Comparison of ENCODE assay signal across 8 mouse cellular contexts in genomic region chr8:104591856-104592255, GRCm38 (mm10). TPM values are rescaled to one million over a fixed set of nuclear protein-coding genes. Genes with fewer than 3 reads are reported as not detected.
DNase-seq lines count a peak whose midpoint lies in the region; ATAC-seq and TF ChIP-seq lines count a peak whose summit lies in the region.

No protein-coding gene starts in this region.

- peak overlapping the region; percentile 80 for H3K4me3 ChIP-seq in layer of hippocampus, adult 2 months
- H3K4me3 ChIP-seq in embryonic facial prominence, embryonic 13.5 days = peak overlapping the region; percentile 67
- peak overlapping the region; percentile 69 for H3K4me3 ChIP-seq in intestine, postnatal 0 days (ENCODE audit: low read depth, low read length)
- H3K4me3 ChIP-seq in neural tube, embryonic 12.5 days = peak overlapping the region; percentile 66

- intact Hi-C loops in left cerebral cortex, postnatal 36 days (cut with DNase I) = no loop called here

- no peaks in the 10 kb centered on the region for H3K9me3 ChIP-seq in embryonic facial prominence, embryonic 13.5 days
- no peaks in the 10 kb centered on the region for H3K9me3 ChIP-seq in intestine, postnatal 0 days (ENCODE audit: control insufficient read depth)
- H3K9me3 ChIP-seq in neural tube, embryonic 12.5 days = no peaks in the 10 kb centered on the region

- peak overlapping the region; percentile 94 for H3K27ac ChIP-seq in layer of hippocampus, adult 2 months
- peak overlapping the region; percentile 89 for H3K27ac ChIP-seq in embryonic facial prominence, embryonic 13.5 days
- H3K27ac ChIP-seq in intestine, postnatal 0 days (ENCODE audit: low read depth, low read length) = peak overlapping the region; percentile 81
- H3K27ac ChIP-seq in neural tube, embryonic 12.5 days = no peak overlapping the region

- TF ChIP-seq CTCF in layer of hippocampus, adult 2 months (conservative IDR thresholded peaks at IDR 0.05) = no peak
- no peak for TF ChIP-seq CTCF in intestine, postnatal 0 days (IDR thresholded peaks at IDR 0.05; ENCODE audit: low read depth)

- no peak for DNase-seq in layer of hippocampus, adult 2 months (ENCODE audit: low spot score in 2 of 2)
- no peak for DNase-seq in layer of hippocampus, adult 9-10 months (ENCODE audit: low spot score)
- DNase-seq in cerebellum, adult 18-20 months = no peak
- no peak for DNase-seq in left cerebral cortex, postnatal 36 days (ENCODE audit: low spot score in 2 of 2)

- 2% methylated on average over 9 of the region's 9 CpGs for WGBS in embryonic facial prominence, embryonic 13.5 days
- WGBS in intestine, postnatal 0 days = 1% methylated on average over 9 of the region's 9 CpGs
- 2% methylated on average over 9 of the region's 9 CpGs for WGBS in neural tube, embryonic 12.5 days

- peaks cover 11% of the 10 kb centered on the region for H3K4me1 ChIP-seq in embryonic facial prominence, embryonic 13.5 days
- no peaks in the 10 kb centered on the region; the same call in 1 of the 2 replicates for H3K4me1 ChIP-seq in intestine, postnatal 0 days (replicated peaks; ENCODE audit: control insufficient read depth, insufficient read depth, low read length)
- H3K4me1 ChIP-seq in neural tube, embryonic 12.5 days = peaks cover 11% of the 10 kb centered on the region; the same call in 1 of the 2 replicates

- peak overlapping the region; percentile 89 for H3K4me2 ChIP-seq in embryonic facial prominence, embryonic 13.5 days
- peak overlapping the region; percentile 80 for H3K4me2 ChIP-seq in intestine, postnatal 0 days (replicated peaks; ENCODE audit: low read depth)
- H3K4me2 ChIP-seq in neural tube, embryonic 12.5 days (replicated peaks) = peak overlapping the region; percentile 82

- no peaks in the 10 kb centered on the region for H3K27me3 ChIP-seq in embryonic facial prominence, embryonic 13.5 days
- no peaks in the 10 kb centered on the region for H3K27me3 ChIP-seq in intestine, postnatal 0 days (replicated peaks; ENCODE audit: control insufficient read depth, insufficient read depth, low read length)
- no peaks in the 10 kb centered on the region for H3K27me3 ChIP-seq in neural tube, embryonic 12.5 days (replicated peaks)

- ATAC-seq in embryonic facial prominence, embryonic 13.5 days (ENCODE audit: insufficient number of reproducible peaks, insufficient read depth, low FRiP score, low TSS enrichment, low read depth) = no peak
- ATAC-seq in intestine, postnatal 0 days = no peak
- ATAC-seq in neural tube, embryonic 12.5 days (ENCODE audit: low FRiP score, low read depth) = peak; percentile 15
- no peak for ATAC-seq in CD4-positive, CD25-positive, alpha-beta regulatory T cell, adult 4 months

- H3K36me3 ChIP-seq in embryonic facial prominence, embryonic 13.5 days = peaks cover 32% of the 10 kb centered on the region
- H3K36me3 ChIP-seq in intestine, postnatal 0 days (ENCODE audit: control insufficient read depth, insufficient read depth) = peaks cover 29% of the 10 kb centered on the region
- H3K36me3 ChIP-seq in neural tube, embryonic 12.5 days = peaks cover 32% of the 10 kb centered on the region

- peak overlapping the region; percentile 81 for H3K9ac ChIP-seq in embryonic facial prominence, embryonic 13.5 days
- H3K9ac ChIP-seq in intestine, postnatal 0 days (ENCODE audit: low read depth, low read length) = peak overlapping the region; percentile 40
- H3K9ac ChIP-seq in neural tube, embryonic 12.5 days = peak overlapping the region; percentile 65

RNA-seq across cellular contexts. Expression of gene Pdp2, which starts 0.6 kb away (rescaled TPM):
- 1 to 10 TPM; 8.7 to 9.1 TPM for total RNA-seq in layer of hippocampus, adult 2 months (2021)
- 11.0 and 11.7 TPM in 2 replicates for polyA plus RNA-seq in embryonic facial prominence, embryonic 13.5 days (2015; fragmentation: Nextera tagmentation; extraction: Ambion mirVana)
- 12.2 and 15.2 TPM in 2 replicates for polyA plus RNA-seq in intestine, postnatal 0 days (2015; fragmentation: Nextera tagmentation; extraction: Ambion mirVana)
- 17.2 and 17.5 TPM in 2 replicates for polyA plus RNA-seq in neural tube, embryonic 12.5 days (2016; fragmentation: Nextera tagmentation; extraction: Ambion mirVana)
- polyA plus RNA-seq in CD4-positive, CD25-positive, alpha-beta regulatory T cell, adult 4 months (2017; shearing (Covaris generic)) = 10 to 100 TPM; 21.4 to 28.3 TPM
- total RNA-seq in left cerebral cortex, postnatal 36 days (2021) = 1 to 10 TPM; 8.1 to 9.0 TPM

RNA-seq across cellular contexts. Expression of gene Cdh16, which starts 32.3 kb away (rescaled TPM):
- total RNA-seq in layer of hippocampus, adult 2 months (2021) = not detected
- not detected in 2 replicates for polyA plus RNA-seq in embryonic facial prominence, embryonic 13.5 days (2015; fragmentation: Nextera tagmentation; extraction: Ambion mirVana)
- polyA plus RNA-seq in intestine, postnatal 0 days (2015; fragmentation: Nextera tagmentation; extraction: Ambion mirVana) = not detected in 2 replicates
- polyA plus RNA-seq in neural tube, embryonic 12.5 days (2016; fragmentation: Nextera tagmentation; extraction: Ambion mirVana) = not detected in 2 replicates
- not detected for polyA plus RNA-seq in CD4-positive, CD25-positive, alpha-beta regulatory T cell, adult 4 months (2017; shearing (Covaris generic))
- total RNA-seq in left cerebral cortex, postnatal 36 days (2021) = not detected

RNA-seq across cellular contexts. Expression of gene Rrad, which starts 39.3 kb away (rescaled TPM):
- 1 to 10 TPM; 2.0 to 2.1 TPM for total RNA-seq in layer of hippocampus, adult 2 months (2021)
- 3.4 and 6.1 TPM in 2 replicates for polyA plus RNA-seq in embryonic facial prominence, embryonic 13.5 days (2015; fragmentation: Nextera tagmentation; extraction: Ambion mirVana)
- polyA plus RNA-seq in intestine, postnatal 0 days (2015; fragmentation: Nextera tagmentation; extraction: Ambion mirVana) = 5.8 and 6.1 TPM in 2 replicates
- 3.5 and 6.0 TPM in 2 replicates for polyA plus RNA-seq in neural tube, embryonic 12.5 days (2016; fragmentation: Nextera tagmentation; extraction: Ambion mirVana)
- polyA plus RNA-seq in CD4-positive, CD25-positive, alpha-beta regulatory T cell, adult 4 months (2017; shearing (Covaris generic)) = 10 to 100 TPM; 12.1 to 12.8 TPM
- total RNA-seq in left cerebral cortex, postnatal 36 days (2021) = 1 to 10 TPM; 3.5 to 4.4 TPM

RNA-seq across cellular contexts. Expression of gene Ciao2b, which starts 49.9 kb away (rescaled TPM):
- 10 to 100 TPM; 27.8 to 31.7 TPM for total RNA-seq in layer of hippocampus, adult 2 months (2021)
- polyA plus RNA-seq in embryonic facial prominence, embryonic 13.5 days (2015; fragmentation: Nextera tagmentation; extraction: Ambion mirVana) = 79.5 and 83.5 TPM in 2 replicates
- polyA plus RNA-seq in intestine, postnatal 0 days (2015; fragmentation: Nextera tagmentation; extraction: Ambion mirVana) = 59.1 and 60.6 TPM in 2 replicates
- polyA plus RNA-seq in neural tube, embryonic 12.5 days (2016; fragmentation: Nextera tagmentation; extraction: Ambion mirVana) = 118 and 122 TPM in 2 replicates
- polyA plus RNA-seq in CD4-positive, CD25-positive, alpha-beta regulatory T cell, adult 4 months (2017; shearing (Covaris generic)) = 100 to 1,000 TPM; 113 to 122 TPM
- total RNA-seq in left cerebral cortex, postnatal 36 days (2021) = 10 to 100 TPM; 31.4 to 33.5 TPM

RNA-seq across cellular contexts. Expression of gene Car7, which starts 57.4 kb away (rescaled TPM):
- 10 to 100 TPM; 19.3 to 19.7 TPM for total RNA-seq in layer of hippocampus, adult 2 months (2021)
- 1.7 and 1.8 TPM in 2 replicates for polyA plus RNA-seq in embryonic facial prominence, embryonic 13.5 days (2015; fragmentation: Nextera tagmentation; extraction: Ambion mirVana)
- 0.82 and 1.1 TPM in 2 replicates for polyA plus RNA-seq in intestine, postnatal 0 days (2015; fragmentation: Nextera tagmentation; extraction: Ambion mirVana)
- 1.3 and 1.4 TPM in 2 replicates for polyA plus RNA-seq in neural tube, embryonic 12.5 days (2016; fragmentation: Nextera tagmentation; extraction: Ambion mirVana)
- 1 to 10 TPM; 4.5 to 7.3 TPM for polyA plus RNA-seq in CD4-positive, CD25-positive, alpha-beta regulatory T cell, adult 4 months (2017; shearing (Covaris generic))
- 10 to 100 TPM; 24.7 to 34.0 TPM for total RNA-seq in left cerebral cortex, postnatal 36 days (2021)
